In genomic region chr4:135232563-135232962, GRCm38 (mm10) we compare ENCODE assay signal across 18 mouse cellular contexts. TPM values are rescaled to one million over a fixed set of nuclear protein-coding genes. Genes with fewer than 3 reads are reported as not detected.
A peak's percentile ranks its signal among the peaks of the same experiment; 100 is the strongest.
DNase-seq lines count a peak whose midpoint lies in the region; ATAC-seq and TF ChIP-seq lines count a peak whose summit lies in the region.
"Had no signal": no experiment of that assay in that cellular context is flagged by ENCODE, and none has a peak within 500 bp of the region (broad histone marks: within the 10 kb centered on the region; RNA-seq: fewer than 3 reads in every experiment).

No protein-coding gene starts in this region.

- H3K36me3 ChIP-seq in heart, embryonic 13.5 days: peaks cover 51% of the 10 kb centered on the region
- peaks cover 12% of the 10 kb centered on the region for H3K36me3 ChIP-seq in kidney, embryonic 14.5 days (ENCODE audit: control insufficient read depth, insufficient read depth, low read length)
- peaks cover 3% of the 10 kb centered on the region; the same call in 1 of the 2 replicates for H3K36me3 ChIP-seq in liver, adult 2 months (ENCODE audit: control insufficient read depth, insufficient read depth, low read length)
- peaks cover 5% of the 10 kb centered on the region; the same call in 1 of the 2 replicates for H3K36me3 ChIP-seq in liver, embryonic 11.5 days (ENCODE audit: control insufficient read depth, insufficient read depth, low read length)

- peaks cover 74% of the 10 kb centered on the region for H3K4me1 ChIP-seq in heart, embryonic 13.5 days
- H3K4me1 ChIP-seq in kidney, embryonic 14.5 days (ENCODE audit: control insufficient read depth, insufficient read depth, low read length): no peaks in the 10 kb centered on the region
- peaks cover 15% of the 10 kb centered on the region for H3K4me1 ChIP-seq in liver, adult 2 months (ENCODE audit: control insufficient read depth, insufficient read depth, low read length)
- H3K4me1 ChIP-seq in liver, embryonic 11.5 days (replicated peaks; ENCODE audit: control insufficient read depth, insufficient read depth, low read length): no peaks in the 10 kb centered on the region
- H3K4me1 ChIP-seq: embryonic facial prominence, embryonic 10.5 days; hindbrain, embryonic 10.5 days had no signal

- H3K9ac ChIP-seq in heart, embryonic 13.5 days: no peak overlapping the region
- no peak overlapping the region for H3K9ac ChIP-seq in kidney, embryonic 14.5 days (ENCODE audit: low read depth, low read length)
- no peak overlapping the region for H3K9ac ChIP-seq in liver, adult 2 months (ENCODE audit: low read depth, low read length)
- H3K9ac ChIP-seq in liver, embryonic 11.5 days (ENCODE audit: low read depth, low read length): no peak overlapping the region
- H3K9ac ChIP-seq: forebrain, embryonic 13.5 days; forebrain, postnatal 0 days; hindbrain, embryonic 14.5 days had no signal

- no peaks in the 10 kb centered on the region for H3K27me3 ChIP-seq in heart, embryonic 13.5 days (replicated peaks)
- H3K27me3 ChIP-seq in kidney, embryonic 14.5 days (ENCODE audit: control insufficient read depth, insufficient read depth, low read length): no peaks in the 10 kb centered on the region
- H3K27me3 ChIP-seq in liver, adult 2 months (ENCODE audit: control insufficient read depth, insufficient read depth, low read length): no peaks in the 10 kb centered on the region
- no peaks in the 10 kb centered on the region for H3K27me3 ChIP-seq in liver, embryonic 11.5 days (replicated peaks; ENCODE audit: control insufficient read depth, insufficient read depth, low read length)
- H3K27me3 ChIP-seq: forebrain, embryonic 13.5 days had no signal

- H3K4me3 ChIP-seq in heart, embryonic 13.5 days: no peak overlapping the region
- H3K4me3 ChIP-seq in kidney, embryonic 14.5 days (ENCODE audit: low read length): no peak overlapping the region
- H3K4me3 ChIP-seq in liver, adult 2 months (ENCODE audit: insufficient read depth, low read depth, low read length): no peak overlapping the region
- no peak overlapping the region for H3K4me3 ChIP-seq in liver, embryonic 11.5 days (ENCODE audit: low read depth, low read length)
- H3K4me3 ChIP-seq: embryonic facial prominence, embryonic 10.5 days; forebrain, embryonic 13.5 days; hindbrain, embryonic 10.5 days had no signal

- WGBS in heart, embryonic 13.5 days: 76% methylated on average over 5 of the region's 5 CpGs
- WGBS in kidney, embryonic 14.5 days: 51% methylated on average over 5 of the region's 5 CpGs
- 86% methylated on average over 5 of the region's 5 CpGs for WGBS in liver, adult 2 months
- 77% methylated on average over 5 of the region's 5 CpGs for WGBS in liver, embryonic 11.5 days

- no peaks in the 10 kb centered on the region for H3K9me3 ChIP-seq in heart, embryonic 13.5 days
- no peaks in the 10 kb centered on the region for H3K9me3 ChIP-seq in kidney, embryonic 14.5 days (ENCODE audit: control insufficient read depth, low read length)
- H3K9me3 ChIP-seq in liver, embryonic 11.5 days (ENCODE audit: control insufficient read depth, low read length): no peaks in the 10 kb centered on the region
- H3K9me3 ChIP-seq: embryonic facial prominence, embryonic 10.5 days; forebrain, embryonic 13.5 days; G1E; hindbrain, embryonic 10.5 days had no signal

- no peak for ATAC-seq in heart, embryonic 13.5 days (ENCODE audit: extremely low read depth, insufficient number of reproducible peaks, low FRiP score, low TSS enrichment)
- ATAC-seq in kidney, embryonic 14.5 days (ENCODE audit: low FRiP score, low TSS enrichment): no peak
- no peak for ATAC-seq in liver, embryonic 11.5 days (replicated peaks; ENCODE audit: low FRiP score)
- ATAC-seq: forebrain, embryonic 13.5 days had no signal

- H3K79me2 ChIP-seq in liver, adult 2 months (ENCODE audit: control insufficient read depth, insufficient read depth, low read length): peaks cover 36% of the 10 kb centered on the region; the same call in 1 of the 2 replicates

- no peak for TF ChIP-seq CTCF in liver, adult 2 months (IDR thresholded peaks at IDR 0.05; ENCODE audit: low read depth, low read length)

- TF ChIP-seq POLR2A in liver, adult 2 months (IDR thresholded peaks at IDR 0.05; ENCODE audit: extremely low read depth, insufficient read depth, low read length): no peak

- no peak for DNase-seq in heart, postnatal 4 days
- no peak for DNase-seq in kidney, adult 18-20 months
- no peak for DNase-seq in liver, adult 2 months (ENCODE audit: extremely low read depth, low read depth, low spot score)
- no peak for DNase-seq in liver, embryonic 11.5 days (ENCODE audit: low spot score)
- no peak for DNase-seq in layer of hippocampus, adult 9-11 months
- DNase-seq: adrenal gland, adult 8-10 months; adrenal gland, postnatal 36 days; cerebellum, adult 2 months; cerebellum, postnatal 10 days; forebrain, postnatal 0 days; gastrocnemius, postnatal 14 days had no signal

- no peak overlapping the region for H3K4me2 ChIP-seq in heart, embryonic 13.5 days
- no peak overlapping the region for H3K4me2 ChIP-seq in kidney, embryonic 14.5 days (replicated peaks; ENCODE audit: low read depth, low read length)
- H3K4me2 ChIP-seq in liver, embryonic 11.5 days: no peak overlapping the region
- H3K4me2 ChIP-seq: forebrain, embryonic 13.5 days; hindbrain, embryonic 14.5 days had no signal

- peak overlapping the region; percentile 24 for H3K27ac ChIP-seq in heart, embryonic 13.5 days (replicated peaks)
- peak overlapping the region; percentile 38; the same call in 1 of the 2 replicates for H3K27ac ChIP-seq in kidney, embryonic 14.5 days (ENCODE audit: low read depth, low read length)
- peak overlapping the region; percentile 46 for H3K27ac ChIP-seq in liver, adult 2 months (replicated peaks; ENCODE audit: insufficient read depth, low read depth, low read length)
- H3K27ac ChIP-seq in liver, embryonic 11.5 days (ENCODE audit: low read depth, low read length): no peak overlapping the region
- H3K27ac ChIP-seq: embryonic facial prominence, embryonic 10.5 days; forebrain, embryonic 13.5 days; hindbrain, embryonic 10.5 days; hindbrain, embryonic 14.5 days had no signal

RNA-seq across cellular contexts. Expression of gene Clic4, which starts 40.1 kb away (rescaled TPM):
- 202 and 213 TPM in 2 replicates for polyA plus RNA-seq in heart, embryonic 13.5 days (2015; fragmentation: Nextera tagmentation; extraction: Ambion mirVana)
- 100 to 1,000 TPM; 313 to 318 TPM for total RNA-seq in heart, postnatal 4 days (2021)
- polyA plus RNA-seq in kidney, embryonic 14.5 days (2014; fragmentation: Nextera tagmentation; extraction: Ambion mirVana): 68.5 and 132 TPM in 2 replicates
- total RNA-seq in liver, adult 2 months (2014; rRNA removed): 23.0 and 27.7 TPM in 2 replicates
- 23.4 and 30.8 TPM in 2 replicates for polyA plus RNA-seq in liver, adult 2 months (2012; rRNA removed)
- polyA plus RNA-seq in liver, embryonic 11.5 days (2014; fragmentation: Nextera tagmentation; extraction: Ambion mirVana): 149 and 176 TPM in 2 replicates
